Mouse (Mus musculus) left cerebral cortex, postnatal 4 days (tissue): ENCODE results near the gene Slc2a3. TPM values are rescaled to one million over a fixed set of nuclear protein-coding genes. Genes with fewer than 3 reads are reported as not detected.
"Not testable (repeated sequence)": the region's sequence is repeated elsewhere in the genome, so short reads cannot be mapped to it uniquely, and the experiment has no call there.

Experiments used
- DNase-seq: peaks from one replicate; pipeline ENCODE4 v3.0.0-alpha.2; 2022
- intact Hi-C: fragments of 180-260 bp; cut with DNase I; formaldehyde crosslinking; loops from one replicate; pipeline ENCODE4 v1.15.1; 2025
- microRNA-seq: library from miRNA; unstranded; fragments of <30 nt; microRNA quantifications from one replicate; pipeline ENCODE4 v1.2.0, GENCODE M21; 2022
- total RNA-seq, 2 experiments: library from RNA; stranded (reverse); gene quantifications; 2 replicates each; pipeline ENCODE4 v1.2.3; 2021

The Slc2a3 gene
- total RNA-seq, 2 experiments from 2014 or later = 62.9 to 73.9 TPM

DNA sequence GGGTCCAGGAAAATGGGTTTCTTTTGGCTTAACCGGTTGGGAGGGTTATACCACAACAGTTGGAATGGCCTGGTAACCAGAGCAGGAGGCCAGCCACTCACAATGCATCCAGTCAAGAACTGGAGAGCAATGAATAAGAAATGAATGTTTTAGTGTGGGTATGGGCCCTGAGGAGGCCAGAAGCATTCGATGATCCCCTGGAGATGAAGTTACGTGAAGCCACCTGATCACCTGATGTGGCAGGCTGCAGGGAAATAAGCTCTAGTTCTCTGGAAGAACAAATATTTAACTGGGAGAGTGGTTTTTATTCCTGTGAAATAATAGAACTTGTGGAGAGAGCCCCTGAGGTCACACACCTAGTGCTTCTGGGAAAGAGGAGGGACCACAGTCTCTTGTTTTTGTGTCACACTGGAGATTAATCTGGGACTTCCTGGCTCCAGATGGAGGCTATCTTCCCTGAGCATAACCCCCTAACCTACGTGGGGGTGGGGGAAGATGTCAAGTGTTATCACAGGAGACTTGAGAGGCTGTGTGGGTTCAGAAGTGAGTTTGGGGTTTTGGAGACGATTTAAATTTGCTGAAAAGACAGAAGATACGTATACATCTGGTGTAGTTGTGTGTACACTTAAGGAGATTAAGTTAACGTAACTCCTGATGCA is 86.6 kb downstream of the Slc2a3 start:
- DNase-seq = no peak
- intact Hi-C loops = loop anchor here (5.0 kb wide), 1 partner anchor 48 kb away; no protein-coding TSS in a partner anchor

DNA sequence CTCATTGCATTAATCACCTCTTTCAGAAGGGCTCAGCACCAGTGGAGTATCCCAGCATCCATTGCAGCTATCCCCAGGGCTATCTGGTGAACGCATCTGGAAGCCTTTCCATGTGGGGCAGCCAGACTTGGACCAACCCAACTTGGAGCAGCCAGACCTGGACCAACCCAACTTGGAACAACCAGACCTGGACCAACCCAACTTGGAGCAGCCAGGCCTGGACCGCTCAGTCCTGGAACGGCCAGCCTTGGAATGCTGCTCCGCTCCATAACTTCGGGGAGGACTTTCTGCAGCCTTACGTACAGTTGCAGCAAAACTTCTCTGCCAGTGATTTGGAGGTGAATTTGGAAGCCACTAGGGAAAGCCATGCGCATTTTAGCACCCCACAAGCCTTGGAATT is 88.3 kb downstream of the Slc2a3 start:
- intact Hi-C loops, DNase-seq: not testable (repeated sequence)

DNA sequence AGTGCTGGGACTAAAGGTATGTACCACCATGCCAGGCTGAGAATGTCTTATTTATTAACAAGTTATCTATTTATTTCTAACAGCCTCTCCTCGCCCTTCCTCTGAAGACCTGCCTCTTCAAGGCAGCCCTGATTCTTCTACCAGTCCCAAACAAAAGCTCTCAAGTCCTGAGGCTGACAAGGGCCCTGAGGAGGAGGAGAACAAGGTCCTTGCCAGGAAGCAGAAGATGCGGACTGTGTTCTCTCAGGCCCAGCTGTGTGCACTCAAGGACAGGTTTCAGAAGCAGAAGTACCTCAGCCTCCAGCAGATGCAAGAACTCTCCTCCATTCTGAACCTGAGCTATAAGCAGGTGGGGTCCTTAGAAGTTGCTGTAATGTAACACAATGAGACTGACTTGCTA is 90.0 kb downstream of the Slc2a3 start:
- intact Hi-C loops = no loop called here
- no peak for DNase-seq

- intact Hi-C loops = no loop called here
- DNase-seq = no peak
Measured at GRCm38 (mm10) chr6:122708826-122709225, 92.6 kb downstream of the Slc2a3 start.

- intact Hi-C loops = no loop called here
- no peak for DNase-seq
Measured at GRCm38 (mm10) chr6:122707036-122707800, 94.2 kb downstream of the Slc2a3 start, which contains the start of gene Nanog. Nanog (plus strand) TSS chr6:122707489.

GRCm38 (mm10) chr6:122706337-122706840 is 95.1 kb downstream of the Slc2a3 start:
- intact Hi-C loops = no loop called here
- DNase-seq = no peak

- intact Hi-C loops = no loop called here
- DNase-seq = no peak
Measured at GRCm38 (mm10) chr6:122703706-122704105, 97.7 kb downstream of the Slc2a3 start.

DNA sequence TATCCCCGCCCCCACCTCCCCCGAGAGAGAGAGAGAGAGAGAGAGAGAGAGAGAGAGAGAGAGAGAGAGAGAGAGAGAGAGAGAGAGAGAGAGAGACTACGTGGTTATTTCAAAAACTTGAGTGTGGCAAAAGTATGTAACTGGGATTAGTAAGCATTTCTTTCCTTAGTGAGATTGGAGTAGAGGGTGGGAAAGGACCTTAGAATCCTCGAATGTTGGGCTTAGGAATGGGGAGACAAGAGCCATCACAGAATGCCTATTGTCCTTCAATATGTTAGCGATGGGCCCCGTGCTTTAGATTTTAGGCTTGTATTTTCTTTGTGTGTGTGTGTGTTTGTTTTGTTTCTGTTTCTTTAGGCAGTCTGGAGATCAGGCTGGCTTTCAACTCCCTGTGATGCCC is 98.2 kb downstream of the Slc2a3 start:
- intact Hi-C loops = no loop called here
- no peak for DNase-seq

DNA sequence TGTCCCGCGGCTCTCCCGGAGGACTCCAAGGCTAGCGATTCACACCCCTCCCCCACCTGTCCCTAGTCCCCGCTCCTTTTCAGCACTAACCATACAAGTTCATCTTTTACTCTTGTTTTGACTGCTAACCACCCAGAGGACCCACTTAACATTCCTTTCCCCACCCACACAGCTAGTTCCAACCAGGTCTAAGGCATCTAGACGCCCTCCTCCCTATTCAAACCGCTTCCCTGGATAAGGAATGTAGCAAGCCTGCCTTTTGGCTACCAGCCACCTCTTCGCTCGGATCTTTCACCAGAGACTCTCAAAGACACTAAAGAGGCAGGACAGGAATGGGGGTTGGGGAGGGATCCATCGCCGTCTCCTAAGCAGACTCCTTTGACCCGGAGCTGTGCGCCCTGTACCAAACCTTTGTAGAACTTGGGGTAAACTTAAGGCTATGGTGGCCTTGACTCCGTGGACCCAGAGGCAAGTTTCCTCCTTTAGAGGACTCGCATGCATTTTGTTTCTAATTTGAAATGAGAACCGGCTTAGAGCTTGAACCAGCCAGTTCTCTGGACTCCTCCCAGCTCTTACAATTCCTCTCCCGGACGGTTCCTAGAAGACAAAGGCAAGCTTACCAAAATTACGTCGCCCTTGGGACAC is 98.8 kb downstream of the Slc2a3 start:
- intact Hi-C loops = no loop called here
- DNase-seq = peak; percentile 63

GRCm38 (mm10) chr6:122701816-122702215 is 99.6 kb downstream of the Slc2a3 start:
- no peak for DNase-seq
- intact Hi-C loops = no loop called here

DNA sequence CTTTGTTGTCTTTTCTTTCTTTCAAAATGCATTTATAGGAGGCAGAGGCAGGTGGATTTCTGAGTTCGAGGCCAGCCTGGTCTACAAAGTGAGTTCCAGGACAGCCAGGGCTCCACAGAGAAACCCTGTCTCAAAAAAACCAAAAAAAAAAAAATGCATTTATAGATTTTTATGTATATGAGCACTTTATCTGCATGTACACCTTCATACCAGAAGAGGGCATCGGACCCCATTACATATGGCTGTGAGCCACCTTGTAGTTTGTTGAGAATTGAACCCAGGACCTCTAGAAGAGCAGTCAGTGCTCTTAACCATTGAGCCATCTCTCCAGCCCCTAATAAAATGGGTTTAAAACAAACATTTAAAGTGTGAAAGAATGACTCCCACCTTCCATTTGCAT is 101.8 kb downstream of the Slc2a3 start:
- intact Hi-C loops, DNase-seq: not testable (repeated sequence)

- DNase-seq = no peak
- intact Hi-C loops = no loop called here
Measured at GRCm38 (mm10) chr6:122695398-122695797, 106.0 kb downstream of the Slc2a3 start.

GRCm38 (mm10) chr6:122690082-122690481 is 111.4 kb downstream of the Slc2a3 start:
- intact Hi-C loops = no loop called here
- DNase-seq = no peak

DNA sequence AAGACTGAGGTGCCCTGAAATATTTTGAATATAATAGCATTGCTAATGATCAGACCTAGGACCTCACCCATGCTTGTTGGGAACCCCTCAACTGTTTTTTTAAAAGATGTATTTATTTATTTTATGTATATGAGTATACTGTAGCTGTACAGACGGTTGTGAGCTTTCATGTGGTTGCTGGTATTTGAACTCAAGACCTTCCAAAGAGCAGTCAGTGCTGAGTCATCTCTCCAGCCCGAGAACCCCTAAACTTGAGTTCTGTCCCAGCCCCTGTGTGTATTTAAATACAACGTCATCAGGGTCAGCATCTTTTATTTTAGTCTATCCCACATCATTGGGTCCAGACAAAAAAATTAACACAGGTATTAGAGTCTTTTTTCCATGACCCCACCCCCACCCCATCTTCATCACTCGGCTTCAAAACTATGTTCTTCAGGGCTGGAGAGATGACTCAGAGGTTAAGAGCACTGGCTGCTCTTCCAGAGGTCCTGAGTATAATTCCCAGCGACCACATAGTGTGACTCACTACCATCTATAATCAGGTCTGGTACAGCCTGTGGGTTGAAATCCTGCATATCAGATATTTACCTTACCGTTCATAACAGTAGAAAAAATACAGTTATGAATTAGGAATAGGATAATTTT is 111.9 kb downstream of the Slc2a3 start:
- intact Hi-C loops = no loop called here

DNA sequence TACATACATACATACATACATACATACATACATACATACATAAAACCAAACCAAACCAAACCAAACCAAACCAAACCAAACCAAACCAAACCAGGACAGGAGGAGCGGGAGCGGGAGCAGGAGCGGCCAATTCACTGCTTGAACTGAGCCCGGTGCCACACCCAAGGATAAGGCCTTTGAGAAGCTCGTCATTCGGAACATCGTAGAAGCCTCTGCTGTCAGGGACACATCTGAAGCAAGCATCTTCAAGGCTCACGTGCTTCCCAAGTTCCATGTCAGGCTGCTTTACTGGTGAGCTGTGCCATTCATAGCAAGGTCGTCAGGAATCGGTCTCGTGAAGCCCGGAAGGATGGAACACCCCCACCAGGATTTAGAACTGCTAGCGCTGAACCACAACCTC is 114.7 kb downstream of the Slc2a3 start:
- intact Hi-C loops = no loop called here
- no peak for DNase-seq

More for the DNA sequence above, 111.9 kb downstream of the Slc2a3 start:
- no peak for DNase-seq

GRCm38 (mm10) chr6:122682646-122683045 is 118.8 kb downstream of the Slc2a3 start:
- intact Hi-C loops = no loop called here
- peak; percentile 28 for DNase-seq

Small RNA genes lying within 50 kb of the gene (microRNA-seq; reads per million reads assigned to microRNA genes)
- gene Mir7231 = not detected

Other genes starting within 250 kb of the Slc2a3 start
- gene Aicda, start 247.8 kb downstream of the Slc2a3 start, total RNA-seq = under 1 TPM; 0.18 to 0.58 TPM
- gene Apobec1, start 199.2 kb downstream of the Slc2a3 start, total RNA-seq = 1 to 10 TPM; 2.1 to 3.1 TPM
- not detected for gene Gdf3, start 191.6 kb downstream of the Slc2a3 start, total RNA-seq
- not detected for gene Dppa3, start 175.2 kb downstream of the Slc2a3 start, total RNA-seq
- not detected for gene Nanog, start 94.2 kb downstream of the Slc2a3 start, total RNA-seq
- gene Foxj2, start 18.3 kb upstream of the Slc2a3 start, total RNA-seq = 10 to 100 TPM; 29.4 to 32.7 TPM
- gene C3ar1, start 54.5 kb upstream of the Slc2a3 start, total RNA-seq = 1 to 10 TPM; 1.0 to 1.1 TPM
- 100 to 1,000 TPM; 107 to 123 TPM for gene Necap1, start 72.8 kb upstream of the Slc2a3 start, total RNA-seq
- gene Clec4a1, start 120.2 kb upstream of the Slc2a3 start, total RNA-seq = 1 to 10 TPM in 1 of 2 experiments, under 1 TPM in 1; 0.52 to 1.0 TPM
- 1 to 10 TPM in 1 of 2 experiments, under 1 TPM in 1; 0.44 to 1.0 TPM for gene Clec4a3, start 150.9 kb upstream of the Slc2a3 start, total RNA-seq
- gene Clec4a4, start 188.7 kb upstream of the Slc2a3 start, total RNA-seq = not detected
- gene Clec4b1, start 248.3 kb upstream of the Slc2a3 start, total RNA-seq = not detected